Mouse (Mus musculus) kidney, postnatal 0 days (tissue): ENCODE data around the gene Map2k7. TPM values are rescaled to one million over a fixed set of nuclear protein-coding genes. Genes with fewer than 3 reads are reported as not detected.
A peak's percentile ranks its signal among the peaks of the same experiment; 100 is the strongest.

Source experiments
- ATAC-seq: fragments of 200-750 bp; cut with Nextera tagmentation; replicated peaks from 2 replicates; pipeline ENCODE4 v1.8.0; 2017; ENCODE audit warnings: low read depth, moderate number of reproducible peaks, moderate TSS enrichment, moderate library complexity; ENCODE audit not compliant: low FRiP score
- DNase-seq: peaks from one replicate; pipeline ENCODE4 v3.0.0-alpha.2; 2016; ENCODE audit warnings: low spot score
- H3K27ac ChIP-seq: fragments of 300-500 bp; sonication (generic); 2 replicates; pipeline ENCODE4 v1.5.1; 2014; ENCODE audit warnings: mild to moderate bottlenecking
- H3K27me3 ChIP-seq: fragments of 300-500 bp; sonication (generic); 2 replicates; pipeline ENCODE4 v1.6.1; 2014; ENCODE audit warnings: low read length, mixed read lengths; ENCODE audit not compliant: insufficient read depth
- H3K36me3 ChIP-seq: fragments of 300-500 bp; sonication (generic); 2 replicates; pipeline ENCODE4 v1.6.1; 2014; ENCODE audit warnings: low read length, mixed read lengths; ENCODE audit not compliant: insufficient read depth
- H3K4me1 ChIP-seq: fragments of 300-500 bp; sonication (generic); replicated peaks from 2 replicates; pipeline ENCODE4 v1.6.1; 2014; ENCODE audit warnings: antibody characterized with exemption, low read length, mixed read lengths; ENCODE audit not compliant: insufficient read depth
- H3K4me2 ChIP-seq: fragments of 300-500 bp; sonication (generic); 2 replicates; pipeline ENCODE4 v1.6.1; 2014; ENCODE audit warnings: mild to moderate bottlenecking, low read length, moderate library complexity, mixed read lengths
- H3K4me3 ChIP-seq: fragments of 300-500 bp; sonication (generic); replicated peaks from 2 replicates; pipeline ENCODE4 v1.5.1; 2014; ENCODE audit warnings: low read depth, low read length
- H3K9ac ChIP-seq: fragments of 300-500 bp; sonication (generic); 2 replicates; pipeline ENCODE4 v1.6.1; 2014; ENCODE audit warnings: low read depth, low read length
- H3K9me3 ChIP-seq: fragments of 300-500 bp; sonication (generic); replicated peaks from 2 replicates; pipeline ENCODE4 v1.6.1; 2016; ENCODE audit warnings: low read length, inconsistent platforms, mixed read lengths
- CTCF ChIP-seq: IDR thresholded peaks from 2 replicates; pipeline ENCODE4 v1.5.1; 2016; ENCODE audit warnings: antibody characterized with exemption, low read depth, mild to moderate bottlenecking, moderate library complexity
- whole genome bisulfite sequencing: fragments of 180-500 bp; shearing (Covaris S2); extraction: QIAGEN DNeasy Blood & Tissue Kit; methylation state at CpG from one replicate; pipeline ENCODE4 v1.1.7; 2014; 5-methylcytosine and 5-hydroxymethylcytosine counted together
- polyA plus RNA-seq: library from polyadenylated mRNA; unstranded; fragments of >200 nt; fragmentation: Nextera tagmentation; extraction: Ambion mirVana; gene quantifications from 2 replicates; pipeline ENCODE4 v1.2.1, GENCODE M21; 2015

The Map2k7 gene
- polyA plus RNA-seq, 1 experiment from 2014 or later: 30.1 TPM

- no peak overlapping the region for H3K27ac ChIP-seq
- DNase-seq: no peak
- no peaks in the 10 kb centered on the region for H3K27me3 ChIP-seq
- no peak for ATAC-seq
- H3K9ac ChIP-seq: no peak overlapping the region
- H3K4me3 ChIP-seq: no peak overlapping the region
- no peaks in the 10 kb centered on the region for H3K9me3 ChIP-seq
- WGBS: 51% methylated on average over 4 of the region's 4 CpGs
- H3K36me3 ChIP-seq: peaks cover 23% of the 10 kb centered on the region
- H3K4me2 ChIP-seq: no peak overlapping the region
- no peak for TF ChIP-seq CTCF
- H3K4me1 ChIP-seq: peaks cover 11% of the 10 kb centered on the region; the same call in 1 of the 2 replicates
Measured at GRCm38 (mm10) chr8:4256911-4257310, 18.4 kb downstream of the Map2k7 start.

- Histone ChIP-seq H3K27ac (no peak overlapping the region), H3K27me3 (no peaks in the 10 kb centered on the region), H3K36me3 (peaks cover 27% of the 10 kb centered on the region), H3K4me1 (peaks cover 10% of the 10 kb centered on the region; the same call in 1 of the 2 replicates), H3K4me3 (no peak overlapping the region), H3K4me2 (no peak overlapping the region), H3K9me3 (no peaks in the 10 kb centered on the region), H3K9ac (no peak overlapping the region)
- TF ChIP-seq CTCF: no peak
- no peak for ATAC-seq
- DNase-seq: no peak
- 80% methylated on average over 4 of the region's 4 CpGs for whole genome bisulfite sequencing
Measured at GRCm38 (mm10) chr8:4257350-4257749, 18.8 kb downstream of the Map2k7 start.

- ATAC-seq: peak; percentile 52
- Histone ChIP-seq H3K4me2 (peak overlapping the region; percentile 75), H3K4me1 (peaks cover 7% of the 10 kb centered on the region; the same call in 1 of the 2 replicates), H3K9ac (peak overlapping the region; percentile 74), H3K4me3 (peak overlapping the region; percentile 72), H3K27ac (peak overlapping the region; percentile 47; the same call in 1 of the 2 replicates), H3K9me3 (no peaks in the 10 kb centered on the region), H3K36me3 (peaks cover 30% of the 10 kb centered on the region), H3K27me3 (no peaks in the 10 kb centered on the region)
- peak; percentile 81 for DNase-seq
- peak; percentile 89 for TF ChIP-seq CTCF
- WGBS: 3% methylated on average over 35 of the region's 35 CpGs
Measured at GRCm38 (mm10) chr8:4258233-4258632, 19.7 kb downstream of the Map2k7 start.

- H3K27me3 ChIP-seq: no peaks in the 10 kb centered on the region
- H3K4me1 ChIP-seq: peaks cover 7% of the 10 kb centered on the region; the same call in 1 of the 2 replicates
- no peak for DNase-seq
- peak overlapping the region; percentile 72 for H3K4me3 ChIP-seq
- peak overlapping the region; percentile 47; the same call in 1 of the 2 replicates for H3K27ac ChIP-seq
- WGBS: 1% methylated on average over 32 of the region's 32 CpGs
- peak overlapping the region; percentile 74 for H3K9ac ChIP-seq
- peak overlapping the region; percentile 75 for H3K4me2 ChIP-seq
- TF ChIP-seq CTCF: no peak
- no peaks in the 10 kb centered on the region for H3K9me3 ChIP-seq
- ATAC-seq: peak; percentile 71
- peaks cover 34% of the 10 kb centered on the region for H3K36me3 ChIP-seq
Measured at GRCm38 (mm10) chr8:4258678-4259077, 20.1 kb downstream of the Map2k7 start.

- Histone ChIP-seq H3K27me3 (no peaks in the 10 kb centered on the region), H3K9ac (peak within 1 kb of the TSS; percentile 74), H3K4me1 (peaks cover 5% of the 10 kb centered on the region; the same call in 1 of the 2 replicates), H3K4me2 (peak within 1 kb of the TSS; percentile 75), H3K36me3 (peaks cover 35% of the 10 kb centered on the region), H3K4me3 (peak within 1 kb of the TSS; percentile 72), H3K27ac (peak within 1 kb of the TSS; percentile 47; the same call in 1 of the 2 replicates), H3K9me3 (no peaks in the 10 kb centered on the region)
- peak; percentile 92 for ATAC-seq
- 0 out of 2 replicates have a peak, but pooled peaks have one; percentile 4 for TF ChIP-seq CTCF
- 5% methylated on average over 32 of the region's 33 CpGs for WGBS
- DNase-seq: peak; percentile 95
Measured at GRCm38 (mm10) chr8:4259125-4259804, 20.7 kb downstream of the Map2k7 start, which contains the start of gene Ctxn1. Ctxn1 (minus strand) TSS chr8:4259274.

GRCm38 (mm10) chr8:4259805-4260170, 21.2 kb downstream of the Map2k7 start:
- peaks cover 36% of the 10 kb centered on the region for H3K36me3 ChIP-seq
- H3K9ac ChIP-seq: 0 out of 2 replicates have a peak overlapping the region, but pooled peaks have one; percentile 2
- 76% methylated on average over 4 of the region's 4 CpGs for WGBS

More at GRCm38 (mm10) chr8:4259805-4260170, 21.2 kb downstream of the Map2k7 start:
- no peak for TF ChIP-seq CTCF
- DNase-seq (no peak), ATAC-seq (no peak)
- Histone ChIP-seq H3K27ac (no peak overlapping the region), H3K4me1 (0 out of 2 replicates have a peak, but pooled peaks cover 4% of the 10 kb centered on the region), H3K27me3 (no peaks in the 10 kb centered on the region), H3K9me3 (no peaks in the 10 kb centered on the region), H3K4me2 (no peak overlapping the region), H3K4me3 (no peak overlapping the region)
